Mouse (Mus musculus) MEL (cell line): ENCODE data around the gene Pdcd2l.

ENCODE experiments used
- BHLHE40 ChIP-seq: IDR thresholded peaks from 2 replicates; pipeline ENCODE4 v1.6.1; 2012; ENCODE audit warnings: low read depth, mild to moderate bottlenecking, inconsistent platforms, low read length, improper control_type of control experiment, borderline replicate concordance
- CTCF ChIP-seq, 3 experiments: IDR thresholded peaks in 2 of 3; conservative IDR thresholded peaks in 1 of 3; 2 replicates each; pipeline ENCODE4 v1.5.1; 2011 to 2012; ENCODE audit warnings: low read length in 3 of 3, low read depth in 2 of 3, mild to moderate bottlenecking in 2 of 3, improper control_type of control experiment in 1 of 3, inconsistent platforms in 1 of 3, mixed read lengths in 1 of 3, moderate library complexity in 1 of 3; ENCODE audit not compliant: control insufficient read depth in 1 of 3, insufficient read depth in 1 of 3, poor library complexity in 1 of 3, severe bottlenecking in 1 of 3
- ELF1 ChIP-seq: IDR thresholded peaks from 2 replicates; pipeline ENCODE4 v1.6.1; 2014; ENCODE audit warnings: low read depth, mild to moderate bottlenecking, inconsistent platforms, low read length, improper control_type of control experiment, moderate library complexity
- EP300 ChIP-seq, 2 experiments: IDR thresholded peaks; 2 replicates each; pipeline ENCODE4 v1.6.1; 2011; ENCODE audit warnings: improper control_type of control experiment in 2 of 2, low read length in 2 of 2, low read depth in 1 of 2, mild to moderate bottlenecking in 1 of 2
- GATA1 ChIP-seq: IDR thresholded peaks from 2 replicates; pipeline ENCODE4 v1.6.1; 2011; ENCODE audit warnings: low read depth, low read length, improper control_type of control experiment
- POLR2AphosphoS2 ChIP-seq: IDR thresholded peaks from 2 replicates; pipeline ENCODE4 v1.6.1; 2011; ENCODE audit warnings: low read length, improper control_type of control experiment
- SMC3 ChIP-seq: IDR thresholded peaks from 2 replicates; pipeline ENCODE4 v1.6.1; 2011; ENCODE audit warnings: low read depth, low read length, improper control_type of control experiment
- TAL1 ChIP-seq: IDR thresholded peaks from 2 replicates; pipeline ENCODE4 v1.6.1; 2012; ENCODE audit warnings: mild to moderate bottlenecking, inconsistent platforms, low read length, moderate library complexity, mixed read lengths
- ZNF384 ChIP-seq: IDR thresholded peaks from 2 replicates; pipeline ENCODE4 v1.6.1; 2012; ENCODE audit warnings: low read depth, mild to moderate bottlenecking, inconsistent platforms, low read length, improper control_type of control experiment

DNA sequence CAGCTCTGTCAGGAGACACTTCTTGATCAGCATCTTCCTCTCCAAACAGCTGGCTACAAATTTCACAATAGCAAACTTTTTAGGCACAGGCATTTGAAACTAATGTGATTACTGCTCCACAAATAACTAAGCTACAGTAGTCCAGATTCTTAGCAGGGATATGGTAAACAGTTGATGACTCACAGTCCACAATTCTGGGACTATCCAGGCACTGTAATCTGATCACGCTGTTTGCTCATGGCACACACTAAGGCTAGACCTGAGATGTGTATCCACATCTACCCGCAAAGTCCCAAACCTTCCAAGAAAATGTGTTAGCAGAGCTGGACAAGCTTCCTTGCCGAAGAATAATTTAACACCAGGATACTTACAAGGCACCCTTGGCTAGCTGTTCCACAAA, 38.5 kb downstream of the Pdcd2l start:
- TF ChIP-seq TAL1 (no peak), POLR2AphosphoS2 (no peak), CTCF (IDR thresholded peaks at IDR 0.05 in 2 of 3, conservative IDR thresholded peaks at IDR 0.05 in 1 of 3; ENCODE audit: control insufficient read depth in 1 of 3, insufficient read depth in 1 of 3, low read depth in 2 of 3, low read length in 3 of 3, poor library complexity in 1 of 3, severe bottlenecking in 1 of 3) (no peak), BHLHE40 (no peak), ZNF384 (no peak), EP300 (IDR thresholded peaks at IDR 0.05; ENCODE audit: low read depth in 1 of 2, low read length in 2 of 2) (no peak), SMC3 (no peak), GATA1 (no peak), ELF1 (no peak)
